Mouse (Mus musculus): ENCODE measurements at regions not wholly inside any gene's neighbourhood (a gene's known extent, or its start where the extent isn't known, plus 50 kb on each side); places are given as distances from the start of the nearest gene placed in this dataset.

GRCm38 (mm10) chr12:13066604-13067181 is 125.0 kb upstream of the Mycn start:
- TF ChIP-seq JUND (IDR thresholded peaks at IDR 0.05; ENCODE audit: low read depth, low read length) (no peak), CHD1 (IDR thresholded peaks at IDR 0.05; ENCODE audit: low read depth, low read length) (no peak), ZC3H11A (IDR thresholded peaks at IDR 0.05; ENCODE audit: low read depth, low read length) (no peak), MEF2A (IDR thresholded peaks at IDR 0.05; ENCODE audit: extremely low read depth, insufficient replicate concordance, low read depth, low read length, poor library complexity, severe bottlenecking) (0 out of 2 replicates have a peak, but pooled peaks have one; percentile 20)
- peaks cover 0 to 2% of the 10 kb centered on the region in 2 experiments; a peak in 1 of 4 replicates for H3K36me3 ChIP-seq (ENCODE audit: control insufficient read depth in 1 of 2, insufficient read depth in 2 of 2, low read length in 2 of 2)
- no peaks in the 10 kb centered on the region for H3K9me3 ChIP-seq (replicated peaks; ENCODE audit: insufficient read depth, low read length)
- no peaks in the 10 kb centered on the region for H3K4me1 ChIP-seq (ENCODE audit: control insufficient read depth in 1 of 2, insufficient read depth in 2 of 2, low read length in 2 of 2)
- no peaks in the 10 kb centered on the region; a peak in 1 of 4 replicates for H3K27me3 ChIP-seq (ENCODE audit: control insufficient read depth in 1 of 2, insufficient read depth in 2 of 2, low read length in 2 of 2)
- H3K9ac ChIP-seq (ENCODE audit: control insufficient read depth, low read depth, low read length, poor library complexity, severe bottlenecking): no peak overlapping the region
- H3K4me3 ChIP-seq (ENCODE audit: control insufficient read depth in 1 of 2, insufficient read depth in 1 of 2, low read depth in 2 of 2, low read length in 2 of 2): no peak overlapping the region
- peak; percentile 24 for DNase-seq (ENCODE audit: low read depth, low spot score)
- H3K79me2 ChIP-seq (ENCODE audit: control insufficient read depth, insufficient read depth, low read length, poor library complexity): no peaks in the 10 kb centered on the region
- no peak overlapping the region for H3K27ac ChIP-seq (ENCODE audit: control insufficient read depth, low read depth, low read length)

GRCm38 (mm10) chr12:13059473-13059872 is 117.8 kb upstream of the Mycn start:
- DNase-seq (ENCODE audit: low read depth, low spot score): no peak
- no peaks in the 10 kb centered on the region for H3K4me1 ChIP-seq (ENCODE audit: control insufficient read depth in 1 of 2, insufficient read depth in 2 of 2, low read length in 2 of 2)
- H3K79me2 ChIP-seq (ENCODE audit: control insufficient read depth, insufficient read depth, low read length, poor library complexity): no peaks in the 10 kb centered on the region
- no peak for TF ChIP-seq GATA1 (IDR thresholded peaks at IDR 0.05; ENCODE audit: low read depth, low read length)
- no peak for TF ChIP-seq POLR2AphosphoS2 (IDR thresholded peaks at IDR 0.05; ENCODE audit: low read length)
- no peak for TF ChIP-seq POLR2AphosphoS5 (IDR thresholded peaks at IDR 0.05; ENCODE audit: borderline replicate concordance, low read depth, low read length)
- TF ChIP-seq ZC3H11A (IDR thresholded peaks at IDR 0.05; ENCODE audit: low read depth, low read length): no peak
- no peak for TF ChIP-seq UBTF (IDR thresholded peaks at IDR 0.05; ENCODE audit: borderline replicate concordance, insufficient read depth, low read depth, low read length)
- no peak for TF ChIP-seq MAZ (IDR thresholded peaks at IDR 0.05; ENCODE audit: low read depth, low read length)
- TF ChIP-seq USF2 (IDR thresholded peaks at IDR 0.05; ENCODE audit: borderline replicate concordance in 1 of 2, insufficient read depth in 1 of 2, low read depth in 1 of 2, low read length in 2 of 2): no peak
- TF ChIP-seq TBP (IDR thresholded peaks at IDR 0.05; ENCODE audit: low read depth, low read length): no peak
- TF ChIP-seq MAX (IDR thresholded peaks at IDR 0.05; ENCODE audit: low read length): no peak
- TF ChIP-seq EP300 (IDR thresholded peaks at IDR 0.05; ENCODE audit: low read depth in 1 of 2, low read length in 2 of 2): no peak
- H3K9me3 ChIP-seq (replicated peaks; ENCODE audit: insufficient read depth, low read length): no peaks in the 10 kb centered on the region
- no peaks in the 10 kb centered on the region; a peak in 1 of 4 replicates for H3K27me3 ChIP-seq (ENCODE audit: control insufficient read depth in 1 of 2, insufficient read depth in 2 of 2, low read length in 2 of 2)
- no peaks in the 10 kb centered on the region for H3K36me3 ChIP-seq (ENCODE audit: control insufficient read depth in 1 of 2, insufficient read depth in 2 of 2, low read length in 2 of 2)
- H3K9ac ChIP-seq (ENCODE audit: control insufficient read depth, low read depth, low read length, poor library complexity, severe bottlenecking): no peak overlapping the region
- no peak overlapping the region for H3K27ac ChIP-seq (ENCODE audit: control insufficient read depth, low read depth, low read length)
- H3K4me3 ChIP-seq (ENCODE audit: control insufficient read depth in 1 of 2, insufficient read depth in 1 of 2, low read depth in 2 of 2, low read length in 2 of 2): no peak overlapping the region

GRCm38 (mm10) chr12:13056246-13056645 is 114.5 kb upstream of the Mycn start:
- Histone ChIP-seq H3K27me3 (ENCODE audit: control insufficient read depth in 1 of 2, insufficient read depth in 2 of 2, low read length in 2 of 2) (no peaks in the 10 kb centered on the region; a peak in 1 of 4 replicates), H3K4me1 (ENCODE audit: control insufficient read depth in 1 of 2, insufficient read depth in 2 of 2, low read length in 2 of 2) (no peaks in the 10 kb centered on the region), H3K36me3 (ENCODE audit: control insufficient read depth in 1 of 2, insufficient read depth in 2 of 2, low read length in 2 of 2) (no peaks in the 10 kb centered on the region), H3K79me2 (ENCODE audit: control insufficient read depth, insufficient read depth, low read length, poor library complexity) (no peaks in the 10 kb centered on the region), H3K27ac (ENCODE audit: control insufficient read depth, low read depth, low read length) (no peak overlapping the region), H3K4me3 (ENCODE audit: control insufficient read depth in 1 of 2, insufficient read depth in 1 of 2, low read depth in 2 of 2, low read length in 2 of 2) (no peak overlapping the region), H3K9ac (ENCODE audit: control insufficient read depth, low read depth, low read length, poor library complexity, severe bottlenecking) (no peak overlapping the region), H3K9me3 (replicated peaks; ENCODE audit: insufficient read depth, low read length) (no peaks in the 10 kb centered on the region)
- TF ChIP-seq ZC3H11A (IDR thresholded peaks at IDR 0.05; ENCODE audit: low read depth, low read length) (no peak), HCFC1 (IDR thresholded peaks at IDR 0.05; ENCODE audit: low read depth, low read length) (no peak), MEF2A (IDR thresholded peaks at IDR 0.05; ENCODE audit: extremely low read depth, insufficient replicate concordance, low read depth, low read length, poor library complexity, severe bottlenecking) (no peak)
- DNase-seq (ENCODE audit: low read depth, low spot score): no peak

Data from MEL (cell line).